Mouse (Mus musculus): ENCODE data around the gene Gm10190.
"Not testable (repeated sequence)": the region's sequence is repeated elsewhere in the genome, so short reads cannot be mapped to it uniquely, and the experiment has no call there.

Gene Gm10190

DNA sequence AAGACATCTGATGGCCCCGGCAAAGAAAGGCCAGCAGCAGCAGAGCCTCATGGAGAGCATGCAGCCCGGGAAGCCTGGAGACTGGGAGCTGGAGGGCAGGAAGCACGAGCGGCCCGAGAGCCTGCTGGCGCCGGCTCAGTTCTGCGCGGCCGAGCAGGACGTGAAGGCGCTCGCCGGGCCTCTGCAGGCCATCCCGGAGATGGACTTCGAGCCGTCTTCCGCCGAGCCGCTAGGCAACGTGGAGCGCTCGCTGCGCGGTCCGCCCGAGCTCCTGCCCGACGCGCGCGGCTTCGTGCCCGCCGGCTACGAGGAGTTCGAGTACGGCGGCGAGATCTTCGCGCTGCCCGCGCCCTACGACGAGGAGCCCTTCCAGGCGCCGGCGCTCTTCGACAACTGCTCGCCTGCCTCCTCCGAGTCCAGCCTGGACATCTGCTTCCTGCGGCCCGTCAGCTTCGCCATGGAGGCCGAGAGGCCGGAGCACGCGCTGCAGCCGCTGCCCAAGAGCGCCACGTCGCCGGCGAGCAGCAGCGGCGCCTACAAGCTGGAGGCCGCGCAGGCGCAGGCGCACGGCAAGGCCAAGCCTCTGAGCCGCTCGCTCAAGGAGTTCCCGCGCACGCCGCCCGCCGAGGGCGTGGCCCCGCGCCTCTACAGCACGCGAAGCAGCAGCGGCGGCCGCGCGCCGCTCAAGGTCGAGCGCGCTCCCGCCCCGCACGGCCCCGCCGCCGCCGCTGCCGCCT, at the start of gene Gm10190:
Gene Gm10190, minus strand, starts transcription at position 553 of the 737 bp plus-strand sequence.
- in situ Hi-C loops (cut with MboI, MseI) = no loop called here

DNA sequence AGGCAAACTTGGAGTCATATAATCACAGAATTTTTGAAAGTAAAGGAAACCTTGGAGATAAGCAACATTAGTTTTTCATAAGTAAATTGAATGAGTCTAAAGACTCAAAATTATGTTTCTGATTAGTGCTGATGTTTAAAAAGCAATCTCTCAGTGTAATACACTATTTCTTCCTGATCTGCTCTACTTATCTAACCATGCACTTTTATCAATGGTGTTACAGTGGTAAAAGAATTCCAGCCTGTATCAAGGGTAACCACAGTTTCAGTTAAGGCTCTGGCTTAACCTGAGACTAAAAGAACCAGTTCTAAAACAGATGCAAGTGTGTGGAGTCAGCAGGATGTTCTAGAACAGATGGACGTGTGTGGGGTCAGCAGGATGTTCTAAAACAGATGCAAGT, 47.7 kb upstream of the Gm10190 start:
- in situ Hi-C loops (cut with MboI, MseI) = loop anchor here (10.0 kb wide), 1 partner anchor 476 kb away; no protein-coding TSS in a partner anchor

DNA sequence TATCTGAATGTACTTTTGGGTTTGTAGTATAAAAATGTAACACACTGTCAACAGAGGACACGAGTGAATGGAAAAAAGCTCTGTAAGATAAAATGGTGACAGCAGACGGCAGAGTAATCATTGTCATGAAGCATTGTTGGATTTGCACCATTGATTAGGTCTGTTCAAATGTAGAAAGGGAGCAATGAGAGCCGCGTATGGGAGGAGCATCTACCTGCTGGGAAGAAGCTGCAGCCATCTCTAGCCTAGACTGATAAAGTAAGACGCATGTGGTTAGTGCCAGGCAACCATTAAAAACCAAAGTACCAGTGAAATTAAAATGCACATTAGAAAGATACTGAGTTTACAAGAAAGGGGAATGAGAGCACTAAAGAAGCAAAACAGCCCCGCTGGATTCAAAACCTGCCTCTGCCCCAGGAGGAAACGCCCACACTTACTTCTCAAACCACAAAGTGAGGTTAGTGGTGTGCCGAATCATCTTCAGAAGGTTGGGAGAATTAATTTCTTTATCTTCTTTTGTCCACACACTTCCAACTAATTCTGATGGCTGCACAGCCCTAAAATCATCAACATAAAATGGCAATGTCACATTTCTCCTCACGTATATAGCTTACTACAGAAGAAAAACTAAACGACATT, 45.4 kb upstream of the Gm10190 start:
- in situ Hi-C loops (cut with MboI, MseI) = no loop called here

DNA sequence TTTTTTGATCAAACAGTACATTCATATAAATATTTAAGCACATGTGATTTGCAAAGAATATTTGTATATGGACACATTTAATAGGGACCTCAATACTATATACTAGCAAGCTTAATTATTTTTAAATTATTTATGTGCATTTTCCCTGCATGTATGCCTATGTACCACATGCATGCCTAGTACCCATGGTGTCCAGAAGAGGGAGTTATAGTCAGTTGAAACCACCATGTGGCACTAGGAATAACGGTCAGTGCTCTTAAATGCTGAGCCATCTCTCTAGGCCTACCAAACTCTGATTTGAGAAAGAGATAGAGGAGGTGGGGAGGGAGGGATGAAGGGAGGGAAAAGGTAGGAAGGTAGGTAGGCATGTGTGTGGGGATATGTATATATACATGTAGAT, 37.8 kb upstream of the Gm10190 start:
- in situ Hi-C loops (cut with MboI, MseI) = no loop called here

DNA sequence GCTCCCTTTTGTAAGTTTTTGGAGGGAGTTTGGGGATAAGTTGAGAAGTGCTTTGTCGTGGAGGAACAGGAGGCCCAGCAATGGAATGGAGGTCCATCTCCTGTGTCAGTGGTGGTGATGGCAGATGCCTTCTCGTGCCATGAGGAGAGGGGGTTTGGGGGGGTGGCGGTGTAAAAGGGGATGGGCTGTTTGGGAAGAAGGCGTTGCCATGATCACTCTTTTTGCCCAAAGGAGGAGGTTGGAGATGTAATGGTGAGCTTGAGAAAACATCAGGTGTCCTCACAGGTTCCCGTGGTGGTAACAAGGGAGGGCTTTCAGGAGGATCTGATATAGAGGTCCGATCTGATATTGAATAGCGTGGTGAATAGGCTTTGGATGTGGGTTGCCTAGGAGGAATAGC, 24.9 kb upstream of the Gm10190 start:
- in situ Hi-C loops (cut with MboI, MseI) = no loop called here

DNA sequence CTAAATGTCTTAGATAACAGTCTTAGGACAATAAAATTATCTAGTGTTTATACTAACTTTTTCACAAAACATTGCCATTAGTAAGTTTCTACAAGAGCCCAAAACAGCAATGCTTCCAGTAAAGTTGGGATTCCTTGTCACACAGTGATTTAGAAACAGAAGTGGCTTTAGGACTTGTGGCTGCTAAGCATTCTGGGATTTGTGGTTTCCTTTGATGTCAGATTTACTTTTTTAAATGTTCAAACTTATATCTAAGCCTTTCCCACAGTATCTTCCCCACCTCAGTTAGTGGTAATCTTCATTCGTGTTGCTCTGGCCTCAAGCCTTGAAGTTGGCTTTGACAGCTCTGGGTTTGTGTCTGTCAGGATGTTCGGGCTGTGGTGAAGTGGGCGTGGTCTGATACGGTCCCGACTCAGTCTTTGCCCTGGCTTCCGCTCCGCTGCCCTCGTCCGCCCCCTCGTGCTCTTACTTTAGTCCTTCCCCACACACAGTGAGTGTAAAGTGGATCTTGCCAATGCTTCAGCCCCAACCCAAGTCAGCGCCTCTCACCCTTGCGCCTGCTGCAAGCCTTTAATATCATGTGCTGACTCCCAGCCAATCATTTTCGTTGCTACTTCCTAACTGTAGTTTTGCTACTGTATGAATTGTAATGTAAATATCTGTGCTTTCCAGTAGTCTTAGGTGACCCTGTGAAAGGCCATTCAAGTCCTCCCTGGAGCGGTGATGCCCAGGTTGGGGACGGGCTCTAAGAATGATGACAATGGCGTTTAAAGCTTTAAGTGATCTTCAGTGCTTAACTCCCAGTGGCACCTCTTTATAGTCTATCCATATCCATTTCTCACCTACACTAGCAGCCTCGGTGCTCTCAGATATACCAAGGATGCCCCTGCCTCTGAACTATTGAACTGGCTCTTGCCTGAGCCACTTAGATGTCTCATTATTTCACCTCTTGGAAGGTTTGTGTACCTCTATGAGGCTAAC, 18.4 kb upstream of the Gm10190 start:
- in situ Hi-C loops (cut with MboI, MseI) = no loop called here

DNA sequence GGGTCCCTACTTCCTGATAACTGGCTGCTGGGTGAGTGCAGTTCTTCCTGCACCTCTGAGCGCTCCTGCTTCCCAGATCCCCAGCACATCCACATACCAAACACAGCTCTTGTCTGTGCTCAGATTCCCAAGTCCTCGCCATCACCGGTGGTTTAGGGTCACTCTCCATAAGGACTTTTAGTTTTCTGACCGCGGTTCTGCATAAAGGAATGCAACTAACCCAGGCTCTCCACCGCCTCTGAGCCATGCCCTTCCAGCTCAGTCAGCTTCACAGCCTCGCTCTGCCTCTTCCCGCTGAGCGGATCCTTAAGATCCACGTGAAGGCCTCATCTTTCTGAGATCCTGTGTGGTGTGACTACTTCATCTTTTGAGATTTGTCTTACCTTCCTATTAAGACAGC, 16.7 kb upstream of the Gm10190 start:
- in situ Hi-C loops (cut with MboI, MseI) = no loop called here

DNA sequence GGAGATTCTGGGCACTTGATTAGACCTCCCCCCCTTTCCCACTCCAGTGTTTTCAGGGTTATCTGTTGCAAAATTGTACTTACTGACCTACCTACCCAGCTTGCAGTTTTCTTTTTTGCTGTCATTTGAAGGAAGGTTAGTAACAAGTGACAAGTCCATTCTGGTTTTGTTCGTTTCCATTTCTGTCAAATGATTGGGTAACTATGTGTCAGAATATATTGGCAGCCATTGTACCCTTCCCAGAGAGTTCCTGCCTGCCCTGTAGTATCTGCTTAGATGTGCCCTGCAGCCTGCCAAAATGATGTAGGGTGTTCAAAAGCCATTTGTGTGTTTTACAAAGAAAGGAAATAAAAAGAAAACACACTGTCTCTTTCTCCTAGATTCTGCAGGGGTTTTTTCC, 12.3 kb upstream of the Gm10190 start:
- in situ Hi-C loops (cut with MboI, MseI) = no loop called here

DNA sequence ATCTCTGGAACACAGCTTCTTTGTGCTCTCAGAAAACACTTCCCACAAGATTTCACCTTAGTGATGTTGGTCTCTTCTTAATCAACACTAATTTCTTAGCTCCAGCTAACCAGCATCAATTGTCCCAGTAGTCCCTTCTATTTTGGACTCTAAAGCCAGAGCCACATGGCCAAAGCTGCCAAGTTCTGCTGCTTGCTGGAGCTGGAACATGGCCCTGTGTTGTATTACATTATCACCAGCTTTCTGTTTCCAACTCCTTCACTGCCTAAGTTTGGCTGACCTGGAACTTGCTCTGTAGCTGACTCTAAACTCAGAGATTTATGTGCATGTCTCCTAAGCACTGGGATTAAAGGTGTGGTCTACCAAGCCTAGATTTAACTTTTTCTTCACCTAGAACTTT, 5.0 kb upstream of the Gm10190 start:
- in situ Hi-C loops (cut with MboI, MseI) = not testable (repeated sequence)

DNA sequence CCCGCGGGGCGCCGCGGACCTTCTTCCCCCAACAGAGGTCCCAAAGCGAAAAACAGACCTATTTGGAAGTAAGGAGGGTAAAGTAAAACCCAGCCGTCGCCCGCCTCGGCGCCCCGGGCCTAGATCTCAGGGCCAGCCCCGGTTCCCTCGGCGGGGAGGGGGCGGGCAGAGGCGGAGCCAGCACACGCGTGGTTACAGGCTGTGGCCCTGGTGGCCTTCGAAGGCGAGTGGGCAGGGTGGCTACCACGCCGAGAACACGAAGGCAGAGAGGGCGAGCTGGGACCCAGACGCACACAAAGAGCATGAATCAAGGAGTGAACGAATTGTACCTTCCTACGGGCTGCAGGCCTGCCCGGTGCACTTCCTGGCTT, 370 bp upstream of the Gm10190 start:
- in situ Hi-C loops (cut with MboI, MseI) = no loop called here

DNA sequence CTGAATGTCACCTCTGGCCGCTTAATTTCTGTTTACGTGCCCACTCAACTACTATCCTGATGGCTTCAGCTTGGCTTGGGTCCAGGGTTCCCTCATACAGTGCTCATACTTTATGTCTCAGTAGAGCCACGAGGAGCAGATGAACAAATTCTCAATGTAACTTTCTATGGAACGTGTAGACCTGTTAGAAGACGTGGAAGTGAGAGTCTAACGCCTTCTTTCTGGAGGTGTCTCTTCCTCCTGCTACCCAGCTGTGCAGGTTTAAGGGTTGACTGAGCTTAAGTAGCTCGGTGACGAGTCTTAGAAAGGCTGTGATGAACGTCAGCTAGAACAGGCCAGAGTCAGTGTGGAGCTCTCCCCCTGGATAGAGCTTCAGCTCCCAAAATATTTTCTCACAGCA, 4.7 kb downstream of the Gm10190 start:
- in situ Hi-C loops (cut with MboI, MseI) = no loop called here

DNA sequence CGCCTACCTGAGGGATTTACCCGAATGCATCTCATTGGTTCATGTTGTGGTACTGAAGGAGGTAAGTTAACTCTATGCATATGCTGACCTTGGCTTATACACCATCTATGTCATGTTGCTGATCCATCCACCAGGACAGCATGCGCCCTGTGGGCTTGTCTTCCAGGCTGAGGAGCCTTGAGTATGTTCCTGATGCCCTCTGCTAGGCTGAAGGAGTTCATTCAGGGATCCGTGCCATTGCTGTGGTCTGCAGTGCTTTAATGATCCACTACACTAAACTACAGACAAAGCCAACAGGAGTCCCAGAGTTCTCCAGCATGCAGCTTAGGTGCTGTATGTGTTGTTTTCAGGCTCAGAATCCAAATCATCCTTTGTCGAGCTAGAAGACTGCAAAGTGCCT, 6.1 kb downstream of the Gm10190 start:
- in situ Hi-C loops (cut with MboI, MseI) = no loop called here

DNA sequence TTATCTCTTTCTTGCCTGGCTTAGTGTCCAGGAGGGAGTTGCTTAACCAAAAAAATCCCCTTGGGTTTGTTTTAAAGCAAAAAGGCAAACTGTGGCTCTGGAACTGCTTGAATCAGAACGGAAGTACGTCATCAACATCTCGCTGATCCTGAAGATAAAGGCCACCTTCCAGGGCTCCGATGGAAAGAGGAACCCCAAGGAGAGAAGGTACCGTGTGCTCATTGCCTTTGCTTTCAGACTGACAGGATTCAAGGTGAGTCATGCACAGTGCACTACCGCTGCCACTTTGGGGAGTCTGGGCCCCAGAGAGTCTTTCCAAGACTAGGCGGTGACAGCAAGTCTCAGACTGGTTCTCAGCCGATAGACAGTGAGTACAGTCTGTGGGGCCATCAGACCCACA, 13.1 kb downstream of the Gm10190 start:
- in situ Hi-C loops (cut with MboI, MseI) = no loop called here

DNA sequence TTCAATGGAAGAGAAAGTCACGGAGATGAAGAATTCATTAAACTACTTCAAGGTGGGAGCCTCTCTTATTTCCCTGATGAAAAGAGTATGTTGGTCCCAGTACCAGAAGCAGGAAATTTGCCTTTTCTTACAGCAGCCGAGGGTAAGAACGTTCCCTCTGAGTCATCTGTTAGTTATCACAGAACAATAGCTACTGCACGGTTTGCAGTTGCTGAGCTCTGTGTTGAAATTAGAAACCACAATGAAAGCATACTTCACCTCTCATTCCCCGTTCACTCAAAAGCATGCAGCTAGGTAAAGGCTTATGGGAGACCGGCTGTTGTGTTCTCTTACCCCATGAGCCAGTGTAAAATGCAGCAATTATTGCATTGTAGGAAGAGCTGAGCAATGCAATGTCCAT, 26.1 kb downstream of the Gm10190 start:
- in situ Hi-C loops (cut with MboI, MseI) = loop anchor here (5.0 kb wide), 1 partner anchor 1545 kb away; no protein-coding TSS in a partner anchor

DNA sequence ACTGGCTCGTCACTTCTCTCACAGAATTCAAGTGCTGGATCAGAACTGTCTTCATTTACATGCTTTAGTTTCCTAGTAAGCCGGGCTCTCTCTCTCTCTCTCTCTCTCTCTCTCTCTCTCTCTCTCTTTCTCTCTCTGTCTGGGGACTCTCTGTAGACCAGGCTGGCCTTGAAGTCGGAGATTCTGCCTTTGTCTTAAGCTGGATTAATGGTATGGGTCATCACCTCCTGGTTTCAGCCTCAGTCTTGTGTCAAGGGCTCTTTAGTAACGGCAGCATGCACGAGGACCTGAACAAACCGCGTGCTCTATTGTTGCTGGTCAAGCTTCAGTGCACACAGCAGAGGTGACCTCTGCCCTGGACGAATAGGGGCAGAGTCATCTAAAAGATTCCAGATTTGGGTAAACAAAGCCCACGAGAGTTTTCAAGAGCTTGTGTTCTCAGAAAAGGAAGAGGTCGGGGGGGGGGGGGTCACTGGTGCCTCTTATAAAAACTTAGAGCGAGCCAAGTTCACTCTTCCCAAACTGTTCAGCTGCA, 26.7 kb downstream of the Gm10190 start:
- in situ Hi-C loops (cut with MboI, MseI) = loop anchor here (5.0 kb wide), 1 partner anchor 1544 kb away; no protein-coding TSS in a partner anchor

DNA sequence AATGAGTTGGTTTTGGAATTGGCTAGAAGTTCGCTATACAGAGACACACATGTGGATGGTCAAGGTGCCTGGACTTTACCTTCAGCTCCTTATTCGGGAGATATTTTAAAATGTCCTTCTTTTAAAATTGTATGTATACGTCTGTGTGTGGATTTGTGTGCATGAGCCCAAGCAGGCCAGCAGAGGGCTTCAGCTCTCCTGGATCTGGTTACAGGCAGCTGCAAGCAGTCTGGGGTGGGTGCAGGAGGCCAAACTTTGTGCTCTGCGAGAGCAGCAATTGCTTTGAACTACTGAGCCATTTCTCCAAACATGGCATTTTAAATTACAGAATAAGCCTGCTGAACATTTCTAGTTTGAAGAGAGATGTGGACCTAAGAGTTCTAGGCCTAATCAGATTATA, 28.1 kb downstream of the Gm10190 start:
- in situ Hi-C loops (cut with MboI, MseI) = loop anchor here (5.0 kb wide), 1 partner anchor 1543 kb away; no protein-coding TSS in a partner anchor

DNA sequence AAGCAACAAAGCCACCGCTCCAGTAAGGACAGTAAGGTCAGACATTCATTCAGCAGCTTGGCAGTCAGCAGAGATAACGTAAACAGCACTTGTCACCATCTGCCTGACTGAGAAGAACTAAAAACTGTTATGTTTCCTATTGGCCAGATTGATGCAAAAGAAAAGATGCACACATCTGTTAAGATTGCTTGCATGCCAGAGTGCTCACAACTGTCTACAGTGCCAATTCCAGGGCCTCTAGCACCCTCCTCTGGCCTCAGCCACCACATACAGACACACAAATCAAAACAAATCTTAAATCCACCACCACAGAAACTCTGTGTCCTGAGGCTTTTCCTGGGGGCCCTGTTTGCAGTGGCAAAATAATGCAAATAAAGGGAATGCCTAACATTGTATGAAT, 41.0 kb downstream of the Gm10190 start:
- in situ Hi-C loops (cut with MboI, MseI) = no loop called here

DNA sequence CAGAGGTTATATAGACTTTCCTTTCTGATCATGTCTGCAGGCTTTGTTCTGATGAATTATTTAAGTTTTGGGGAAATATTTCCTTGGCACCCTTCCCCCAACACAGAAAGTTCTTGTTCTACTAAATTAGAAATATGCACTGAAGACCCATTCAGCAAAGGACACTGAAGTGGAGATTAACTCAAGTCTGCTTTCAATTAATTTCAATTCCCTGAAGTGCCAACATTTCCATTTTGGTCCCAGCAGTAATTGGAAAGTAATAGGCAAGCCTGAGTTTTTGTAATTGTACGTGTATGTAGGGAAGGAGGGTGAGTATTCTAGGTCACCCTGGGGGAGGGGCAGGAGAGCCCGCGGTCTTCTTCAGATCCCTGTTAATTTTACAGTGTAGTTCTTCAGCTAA, 46.9 kb downstream of the Gm10190 start:
- in situ Hi-C loops (cut with MboI, MseI) = no loop called here

DNA sequence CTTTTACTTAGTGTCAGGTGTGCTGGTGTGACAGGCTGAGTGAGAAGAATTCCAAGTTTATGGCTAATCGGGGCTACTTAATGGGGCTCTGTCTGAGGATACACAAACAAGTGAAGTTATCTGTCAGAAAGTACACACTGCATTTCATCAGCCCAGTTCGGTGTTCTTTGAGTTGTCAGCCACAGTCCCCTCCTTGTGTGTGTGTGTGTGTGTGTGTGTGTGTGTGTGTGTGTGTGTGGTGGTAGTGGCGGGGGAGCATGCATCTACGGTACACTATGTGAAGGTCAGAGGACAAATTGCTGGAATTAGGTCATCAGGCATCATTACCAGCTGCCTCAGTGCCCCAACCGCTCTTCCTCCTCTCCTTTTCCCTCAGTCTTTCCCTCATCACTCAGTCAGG, 47.9 kb downstream of the Gm10190 start:
- in situ Hi-C loops (cut with MboI, MseI) = no loop called here

DNA sequence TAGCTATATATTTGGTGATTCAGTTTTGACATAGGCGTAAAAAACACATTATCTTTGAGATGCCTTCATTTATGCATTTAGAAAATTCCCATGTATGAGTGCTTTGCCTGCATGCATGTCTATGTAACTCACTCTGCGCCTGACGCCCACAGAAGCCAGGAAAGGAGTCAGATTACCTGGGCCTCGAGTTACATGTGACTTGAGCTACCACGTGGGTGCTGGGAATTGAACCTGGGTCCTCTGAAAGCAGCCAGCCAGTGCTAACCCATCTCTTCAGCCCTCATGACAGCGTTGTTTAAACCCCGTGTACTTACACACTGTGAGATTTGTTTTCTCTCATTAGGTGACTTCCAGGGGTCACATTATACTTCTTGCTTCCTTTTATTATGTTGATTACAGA, 48.8 kb downstream of the Gm10190 start:
- in situ Hi-C loops (cut with MboI, MseI) = no loop called here

DNA sequence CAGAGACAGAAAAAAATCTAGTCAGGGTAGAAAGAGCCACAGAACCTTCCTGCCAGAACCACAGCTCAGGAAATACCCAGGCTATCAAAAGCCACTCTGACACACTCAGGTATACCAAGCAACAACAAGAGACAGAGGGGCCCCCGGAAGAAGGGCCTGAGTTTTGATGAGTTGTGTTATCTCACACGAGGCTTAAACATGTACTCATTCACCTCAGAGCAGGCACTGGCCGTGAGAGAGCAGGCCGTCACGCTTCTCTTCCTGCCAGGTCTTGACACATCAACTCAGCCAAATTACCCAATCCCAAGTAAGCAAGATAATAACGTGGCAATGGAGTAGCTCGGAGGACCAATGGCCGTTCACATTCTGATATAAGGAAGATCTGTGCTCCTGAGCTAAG, 49.7 kb downstream of the Gm10190 start:
- in situ Hi-C loops (cut with MboI, MseI) = no loop called here

Data from regulatory T cell (primary cell).